Mouse (Mus musculus): ENCODE data around the gene Rpl27. TPM values are rescaled to one million over a fixed set of nuclear protein-coding genes. Genes with fewer than 3 reads are reported as not detected.

The Rpl27 gene
- total RNA-seq, 1 experiment, result 1,307 TPM

DNA sequence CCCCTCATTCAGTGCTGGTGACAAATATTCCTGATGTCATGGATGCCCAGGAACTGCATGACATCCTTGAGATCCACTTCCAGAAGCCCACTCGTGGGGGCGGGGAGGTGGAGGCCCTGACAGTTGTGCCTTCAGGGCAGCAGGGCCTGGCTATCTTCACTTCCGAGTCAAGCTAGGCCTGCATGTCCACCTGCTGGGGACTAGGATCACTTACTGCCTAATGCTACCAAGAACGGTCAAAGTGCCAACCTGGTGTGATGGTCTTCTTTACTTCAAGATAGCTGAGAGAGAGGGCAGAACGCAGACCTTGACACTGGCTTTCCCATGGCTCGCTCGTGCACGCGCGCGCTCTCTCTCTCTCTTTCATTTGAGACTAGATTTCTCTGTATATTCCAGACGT is 16.1 kb downstream of the Rpl27 start:
- peaks cover 4 to 32% of the 10 kb centered on the region in 2 experiments; a peak in 3 of 4 replicates for H3K4me1 ChIP-seq (ENCODE audit: control insufficient read depth in 2 of 2, insufficient read depth in 2 of 2, low read length in 2 of 2, poor library complexity in 1 of 2)
- no peaks in the 10 kb centered on the region for H3K9me3 ChIP-seq (ENCODE audit: control insufficient read depth, insufficient read depth, low read depth, low read length)
- TF ChIP-seq MAFK (IDR thresholded peaks at IDR 0.05; ENCODE audit: insufficient read depth, low read depth, low read length) (no peak), ZC3H11A (IDR thresholded peaks at IDR 0.05; ENCODE audit: borderline replicate concordance, low read depth, low read length) (no peak), CHD2 (IDR thresholded peaks at IDR 0.05; ENCODE audit: low read depth, low read length) (no peak)
- no peak overlapping the region for H3K9ac ChIP-seq (ENCODE audit: insufficient read depth, low read depth, low read length, poor library complexity, severe bottlenecking)
- no peak overlapping the region for H3K27ac ChIP-seq (ENCODE audit: insufficient read depth, low read depth, low read length, poor library complexity, severe bottlenecking)
- H3K36me3 ChIP-seq (ENCODE audit: control insufficient read depth, insufficient read depth, low read length, poor library complexity, severe bottlenecking), result peaks cover 23% of the 10 kb centered on the region
- in situ Hi-C loops (cut with MboI; ENCODE audit: low sequenced_read_pairs in 2 of 2, unreplicated experiment in 2 of 2), result no loop called here
- no peak overlapping the region for H3K4me3 ChIP-seq (ENCODE audit: insufficient read depth in 1 of 2, low read depth in 1 of 2, low read length in 2 of 2, poor library complexity in 1 of 2, severe bottlenecking in 1 of 2)
- no peak for DNase-seq (ENCODE audit: low read depth, low spot score)

DNA sequence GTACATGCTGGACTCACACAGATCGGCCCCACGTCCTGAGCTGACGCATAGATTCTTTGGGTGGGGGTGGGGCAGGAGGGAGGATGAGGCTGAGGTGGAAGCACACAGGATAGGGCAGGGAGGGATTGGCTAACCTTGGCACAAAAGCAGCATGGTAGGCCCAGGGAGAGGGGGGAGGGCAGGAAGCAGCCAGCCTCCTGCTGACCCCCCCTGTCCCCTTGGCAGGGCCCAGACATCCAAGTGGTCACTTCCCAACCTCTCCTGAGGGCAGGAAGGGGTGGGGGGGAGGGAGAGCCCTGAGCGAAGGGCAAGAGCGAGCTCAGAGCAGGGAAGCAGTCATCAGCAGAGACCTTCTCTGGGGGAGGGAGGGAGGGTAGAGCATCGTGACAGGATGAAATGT is 17.6 kb downstream of the Rpl27 start:
- H3K9me3 ChIP-seq (ENCODE audit: control insufficient read depth, insufficient read depth, low read depth, low read length), result no peaks in the 10 kb centered on the region
- peak overlapping the region; percentile 59; the same call in 1 of the 2 replicates for H3K27ac ChIP-seq (ENCODE audit: insufficient read depth, low read depth, low read length, poor library complexity, severe bottlenecking)
- DNase-seq (ENCODE audit: low read depth, low spot score), result no peak
- H3K9ac ChIP-seq (ENCODE audit: insufficient read depth, low read depth, low read length, poor library complexity, severe bottlenecking), result peak overlapping the region; percentile 62
- H3K4me3 ChIP-seq (ENCODE audit: insufficient read depth in 1 of 2, low read depth in 1 of 2, low read length in 2 of 2, poor library complexity in 1 of 2, severe bottlenecking in 1 of 2), result peak overlapping the region; percentile 17 to 31; a peak in 1 of 4 replicates
- TF ChIP-seq CHD2 (IDR thresholded peaks at IDR 0.05; ENCODE audit: low read depth, low read length) (no peak), ZC3H11A (IDR thresholded peaks at IDR 0.05; ENCODE audit: borderline replicate concordance, low read depth, low read length) (no peak), MAFK (IDR thresholded peaks at IDR 0.05; ENCODE audit: insufficient read depth, low read depth, low read length) (no peak), ZNF384 (IDR thresholded peaks at IDR 0.05; ENCODE audit: low read depth, low read length) (no peak), HCFC1 (IDR thresholded peaks at IDR 0.05; ENCODE audit: borderline replicate concordance, insufficient read depth, low read length) (no peak)
- H3K4me1 ChIP-seq (ENCODE audit: control insufficient read depth in 2 of 2, insufficient read depth in 2 of 2, low read length in 2 of 2, poor library complexity in 1 of 2), result peaks cover 9 to 39% of the 10 kb centered on the region in 2 experiments; a peak in 3 of 4 replicates
- in situ Hi-C loops (cut with MboI; ENCODE audit: low sequenced_read_pairs in 2 of 2, unreplicated experiment in 2 of 2), result no loop called here
- H3K36me3 ChIP-seq (ENCODE audit: control insufficient read depth, insufficient read depth, low read length, poor library complexity, severe bottlenecking), result peaks cover 23% of the 10 kb centered on the region

DNA sequence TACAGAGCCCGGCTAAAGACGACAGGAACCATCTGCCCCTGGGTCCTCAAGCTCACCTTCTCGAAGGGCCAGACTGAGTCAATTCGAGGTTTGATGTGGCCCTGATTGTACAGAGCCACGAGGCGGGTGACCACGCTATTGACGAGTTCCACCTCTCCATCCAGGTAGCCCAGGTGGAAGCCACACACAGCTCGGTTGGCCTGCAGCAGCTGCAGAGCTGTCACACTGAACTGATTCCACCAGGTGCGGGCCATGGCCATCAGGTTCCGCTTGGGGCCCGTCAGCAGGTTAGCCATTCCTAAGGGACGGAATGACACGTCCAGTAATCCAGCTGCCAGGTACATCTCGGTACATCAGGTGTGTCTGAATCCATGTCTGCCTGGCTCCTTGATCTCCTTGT is 18.2 kb downstream of the Rpl27 start:
- Histone ChIP-seq H3K4me1 (ENCODE audit: control insufficient read depth in 2 of 2, insufficient read depth in 2 of 2, low read length in 2 of 2, poor library complexity in 1 of 2) (peaks cover 9 to 39% of the 10 kb centered on the region in 2 experiments; a peak in 3 of 4 replicates), H3K9ac (ENCODE audit: insufficient read depth, low read depth, low read length, poor library complexity, severe bottlenecking) (no peak overlapping the region), H3K4me3 (ENCODE audit: insufficient read depth in 1 of 2, low read depth in 1 of 2, low read length in 2 of 2, poor library complexity in 1 of 2, severe bottlenecking in 1 of 2) (peak overlapping the region; percentile 5 to 6; a peak in 1 of 4 replicates), H3K36me3 (ENCODE audit: control insufficient read depth, insufficient read depth, low read length, poor library complexity, severe bottlenecking) (peaks cover 23% of the 10 kb centered on the region), H3K9me3 (ENCODE audit: control insufficient read depth, insufficient read depth, low read depth, low read length) (no peaks in the 10 kb centered on the region), H3K27ac (ENCODE audit: insufficient read depth, low read depth, low read length, poor library complexity, severe bottlenecking) (no peak overlapping the region)
- TF ChIP-seq MAFK (IDR thresholded peaks at IDR 0.05; ENCODE audit: insufficient read depth, low read depth, low read length) (no peak), CHD2 (IDR thresholded peaks at IDR 0.05; ENCODE audit: low read depth, low read length) (no peak), HCFC1 (IDR thresholded peaks at IDR 0.05; ENCODE audit: borderline replicate concordance, insufficient read depth, low read length) (no peak), ZC3H11A (IDR thresholded peaks at IDR 0.05; ENCODE audit: borderline replicate concordance, low read depth, low read length) (no peak), ZNF384 (IDR thresholded peaks at IDR 0.05; ENCODE audit: low read depth, low read length) (no peak)
- in situ Hi-C loops (cut with MboI; ENCODE audit: low sequenced_read_pairs in 2 of 2, unreplicated experiment in 2 of 2), result no loop called here
- no peak for DNase-seq (ENCODE audit: low read depth, low spot score)

DNA sequence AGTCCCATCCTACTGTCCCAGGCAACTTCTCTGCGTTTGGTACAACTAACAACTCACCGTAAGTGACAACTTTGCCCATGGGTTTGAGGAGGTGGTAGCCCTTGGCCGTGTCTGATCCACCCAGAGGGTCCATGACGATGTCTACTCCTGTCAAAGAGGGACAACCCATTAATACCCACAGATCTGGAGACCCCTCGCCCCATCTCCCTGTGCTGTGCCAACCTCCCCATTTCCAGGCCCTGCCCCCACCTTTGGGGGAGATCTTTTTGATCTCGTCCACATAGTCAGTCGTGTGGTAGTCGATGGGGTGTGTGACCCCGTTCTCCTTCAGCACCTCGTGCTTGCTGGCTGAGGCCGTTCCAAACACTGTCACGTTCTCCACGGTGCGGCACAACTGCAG is 20.0 kb downstream of the Rpl27 start:
- H3K27ac ChIP-seq (ENCODE audit: insufficient read depth, low read depth, low read length, poor library complexity, severe bottlenecking), result no peak overlapping the region
- no peak overlapping the region for H3K4me3 ChIP-seq (ENCODE audit: insufficient read depth in 1 of 2, low read depth in 1 of 2, low read length in 2 of 2, poor library complexity in 1 of 2, severe bottlenecking in 1 of 2)
- H3K36me3 ChIP-seq (ENCODE audit: control insufficient read depth, insufficient read depth, low read length, poor library complexity, severe bottlenecking), result peaks cover 23% of the 10 kb centered on the region
- H3K9ac ChIP-seq (ENCODE audit: insufficient read depth, low read depth, low read length, poor library complexity, severe bottlenecking), result no peak overlapping the region
- TF ChIP-seq CHD2 (IDR thresholded peaks at IDR 0.05; ENCODE audit: low read depth, low read length), result no peak
- TF ChIP-seq ZNF384 (IDR thresholded peaks at IDR 0.05; ENCODE audit: low read depth, low read length), result no peak
- TF ChIP-seq MAFK (IDR thresholded peaks at IDR 0.05; ENCODE audit: insufficient read depth, low read depth, low read length), result no peak
- TF ChIP-seq ZC3H11A (IDR thresholded peaks at IDR 0.05; ENCODE audit: borderline replicate concordance, low read depth, low read length), result no peak
- in situ Hi-C loops (cut with MboI; ENCODE audit: low sequenced_read_pairs in 2 of 2, unreplicated experiment in 2 of 2), result no loop called here
- H3K4me1 ChIP-seq (ENCODE audit: control insufficient read depth in 2 of 2, insufficient read depth in 2 of 2, low read length in 2 of 2, poor library complexity in 1 of 2), result peaks cover 11 to 41% of the 10 kb centered on the region in 2 experiments; a peak in 3 of 4 replicates
- H3K9me3 ChIP-seq (ENCODE audit: control insufficient read depth, insufficient read depth, low read depth, low read length), result no peaks in the 10 kb centered on the region
- DNase-seq (ENCODE audit: low read depth, low spot score), result no peak
